16 mouse cellular contexts compared by ENCODE assay signal in genomic region chr8:120966557-120966956, GRCm38 (mm10).
DNase-seq lines count a peak whose midpoint lies in the region; ATAC-seq and TF ChIP-seq lines count a peak whose summit lies in the region.
"Had no signal": no experiment of that assay in that cellular context is flagged by ENCODE, and none has a peak within 500 bp of the region (broad histone marks: within the 10 kb centered on the region; RNA-seq: fewer than 3 reads in every experiment).

No protein-coding gene starts in this region.

- no peak overlapping the region for H3K4me2 ChIP-seq in neural tube, embryonic 13.5 days
- H3K4me2 ChIP-seq in neural tube, embryonic 15.5 days, result no peak overlapping the region
- H3K4me2 ChIP-seq: forebrain, embryonic 13.5 days; heart, embryonic 12.5 days; hindbrain, embryonic 15.5 days had no signal

- H3K4me1 ChIP-seq in neural tube, embryonic 13.5 days (replicated peaks), result no peaks in the 10 kb centered on the region
- H3K4me1 ChIP-seq in neural tube, embryonic 15.5 days, result peaks cover under 1% of the 10 kb centered on the region; the same call in 1 of the 2 replicates
- H3K4me1 ChIP-seq in embryonic fibroblast, embryonic 13.5 days (ENCODE audit: control insufficient read depth, insufficient read depth, low read length), result peaks cover 1% of the 10 kb centered on the region; the same call in 1 of the 2 replicates
- H3K4me1 ChIP-seq: forebrain, embryonic 13.5 days; hindbrain, embryonic 15.5 days had no signal

- H3K27me3 ChIP-seq in neural tube, embryonic 13.5 days, result peaks cover 66% of the 10 kb centered on the region
- peaks cover 54% of the 10 kb centered on the region for H3K27me3 ChIP-seq in neural tube, embryonic 15.5 days (replicated peaks)

- 0 out of 2 replicates have a peak overlapping the region, but pooled peaks have one; percentile 9 for H3K9ac ChIP-seq in neural tube, embryonic 13.5 days
- no peak overlapping the region for H3K9ac ChIP-seq in neural tube, embryonic 15.5 days (replicated peaks)
- H3K9ac ChIP-seq: forebrain, embryonic 13.5 days; forebrain, postnatal 0 days; heart, embryonic 12.5 days; hindbrain, embryonic 15.5 days had no signal

- H3K27ac ChIP-seq in neural tube, embryonic 13.5 days (replicated peaks), result no peak overlapping the region
- no peak overlapping the region for H3K27ac ChIP-seq in neural tube, embryonic 15.5 days (replicated peaks)
- peak overlapping the region; percentile 50 for H3K27ac ChIP-seq in embryonic fibroblast, embryonic 13.5 days (ENCODE audit: insufficient read depth, low read length)
- H3K27ac ChIP-seq: forebrain, embryonic 13.5 days; hindbrain, embryonic 15.5 days had no signal

- TF ChIP-seq CTCF in embryonic fibroblast, embryonic 13.5 days (IDR thresholded peaks at IDR 0.05; ENCODE audit: borderline replicate concordance, insufficient read depth, low read length), result no peak

- no peak for TF ChIP-seq POLR2A in embryonic fibroblast, embryonic 13.5 days (IDR thresholded peaks at IDR 0.05; ENCODE audit: low read depth, low read length)

- no peaks in the 10 kb centered on the region for H3K9me3 ChIP-seq in neural tube, embryonic 13.5 days
- no peaks in the 10 kb centered on the region for H3K9me3 ChIP-seq in neural tube, embryonic 15.5 days (replicated peaks)
- H3K9me3 ChIP-seq: forebrain, embryonic 13.5 days; heart, embryonic 12.5 days; hindbrain, embryonic 15.5 days had no signal

- DNase-seq in left cerebral cortex, postnatal 4 days, result peak; percentile 17
- no peak for DNase-seq in left cerebral cortex, adult 9 months (ENCODE audit: low spot score in 2 of 2)
- DNase-seq in right cerebral cortex, postnatal 25 days, result no peak
- DNase-seq in kidney, postnatal 10 days, result no peak
- DNase-seq: adrenal gland, adult 2 months; adrenal gland, postnatal 25 days; cerebellum, adult 2 months; forebrain, postnatal 0 days; gastrocnemius, postnatal 14 days; heart, postnatal 36 days had no signal

- H3K36me3 ChIP-seq in neural tube, embryonic 13.5 days, result no peaks in the 10 kb centered on the region
- H3K36me3 ChIP-seq in neural tube, embryonic 15.5 days, result no peaks in the 10 kb centered on the region
- H3K36me3 ChIP-seq: heart, embryonic 12.5 days; hindbrain, embryonic 15.5 days had no signal

- intact Hi-C loops in left cerebral cortex, postnatal 4 days (cut with DNase I), result no loop called here

- WGBS in neural tube, embryonic 13.5 days, result 37% methylated on average over 3 of the region's 3 CpGs
- 20% methylated on average over 3 of the region's 3 CpGs for WGBS in neural tube, embryonic 15.5 days

- H3K4me3 ChIP-seq in neural tube, embryonic 13.5 days, result no peak overlapping the region
- no peak overlapping the region for H3K4me3 ChIP-seq in neural tube, embryonic 15.5 days (replicated peaks)
- no peak overlapping the region for H3K4me3 ChIP-seq in embryonic fibroblast, embryonic 13.5 days (ENCODE audit: insufficient read depth, low read length)
- H3K4me3 ChIP-seq: forebrain, embryonic 13.5 days; heart, embryonic 12.5 days; hindbrain, embryonic 15.5 days had no signal

- ATAC-seq in neural tube, embryonic 13.5 days (ENCODE audit: low read depth), result no peak
- ATAC-seq in neural tube, embryonic 15.5 days (ENCODE audit: low FRiP score), result no peak
- ATAC-seq: forebrain, embryonic 13.5 days; forebrain, postnatal 0 days had no signal
